Mouse (Mus musculus) hindbrain, embryonic 11.5 days (tissue): Measurements from ENCODE around the gene Nt5e. TPM values are rescaled to one million over a fixed set of nuclear protein-coding genes. Genes with fewer than 3 reads are reported as not detected.
"Not testable (repeated sequence)": the region's sequence is repeated elsewhere in the genome, so short reads cannot be mapped to it uniquely, and the experiment has no call there.

Source experiments
- ATAC-seq: fragments of 200-750 bp; cut with Nextera tagmentation; 2 replicates; pipeline ENCODE4 v1.8.0; 2017; ENCODE audit warnings: mild to moderate bottlenecking, moderate TSS enrichment, moderate library complexity; ENCODE audit not compliant: low FRiP score
- DNase-seq: peaks from one replicate; pipeline ENCODE4 v3.0.0-alpha.2; 2015; ENCODE audit warnings: low spot score
- H3K27ac ChIP-seq: fragments of 300-500 bp; sonication (generic); 2 replicates; pipeline ENCODE4 v1.5.1; 2014; ENCODE audit warnings: mild to moderate bottlenecking, low read depth, low read length
- H3K27me3 ChIP-seq: fragments of 300-500 bp; sonication (generic); 2 replicates; pipeline ENCODE4 v1.6.1; 2014; ENCODE audit warnings: mild to moderate bottlenecking, low read length, moderate library complexity, mixed read lengths; ENCODE audit not compliant: control insufficient read depth, insufficient read depth
- H3K36me3 ChIP-seq: fragments of 300-500 bp; sonication (generic); 2 replicates; pipeline ENCODE4 v1.6.1; 2014; ENCODE audit warnings: mild to moderate bottlenecking, low read length, moderate library complexity, mixed read lengths; ENCODE audit not compliant: control insufficient read depth, insufficient read depth
- H3K4me1 ChIP-seq: fragments of 300-500 bp; sonication (generic); replicated peaks from 2 replicates; pipeline ENCODE4 v1.6.1; 2014; ENCODE audit warnings: low read length, mixed read lengths; ENCODE audit not compliant: control insufficient read depth, insufficient read depth
- H3K4me2 ChIP-seq: fragments of 300-500 bp; sonication (generic); replicated peaks from 2 replicates; pipeline ENCODE4 v1.6.1; 2014; ENCODE audit warnings: mild to moderate bottlenecking, low read depth, low read length
- H3K4me3 ChIP-seq: fragments of 300-500 bp; sonication (generic); 2 replicates; pipeline ENCODE4 v1.5.1; 2014; ENCODE audit warnings: low read depth, low read length
- H3K9ac ChIP-seq: fragments of 300-500 bp; sonication (generic); 2 replicates; pipeline ENCODE4 v1.6.1; 2014; ENCODE audit warnings: low read depth, low read length
- H3K9me3 ChIP-seq: fragments of 300-500 bp; sonication (generic); 2 replicates; pipeline ENCODE4 v1.6.1; 2016; ENCODE audit warnings: low read length; ENCODE audit not compliant: control insufficient read depth
- WGBS: fragments of 180-500 bp; shearing (Covaris S2); extraction: QIAGEN DNeasy Blood & Tissue Kit; methylation state at CpG from one replicate; pipeline ENCODE4 v1.1.7; 2014; 5-methylcytosine and 5-hydroxymethylcytosine counted together
- polyA plus RNA-seq: library from polyadenylated mRNA; unstranded; fragments of >200 nt; fragmentation: Nextera tagmentation; extraction: Ambion mirVana; gene quantifications from 2 replicates; pipeline ENCODE4 v1.2.1, GENCODE M21; 2014

Gene Nt5e
- polyA plus RNA-seq, result 0.73 and 2.1 TPM in 2 replicates

- WGBS, result under 1% methylated on average over 64 of the region's 66 CpGs
- H3K27me3 ChIP-seq, result peaks cover 8% of the 10 kb centered on the region; the same call in 1 of the 2 replicates
- no peak within 1 kb of the TSS for H3K27ac ChIP-seq
- peak within 1 kb of the TSS; percentile 56 for H3K9ac ChIP-seq
- H3K4me1 ChIP-seq, result no peaks in the 10 kb centered on the region
- no peaks in the 10 kb centered on the region for H3K9me3 ChIP-seq
- H3K4me2 ChIP-seq, result peak within 1 kb of the TSS; percentile 86
- ATAC-seq (peak; percentile 96), DNase-seq (peak; percentile 78)
- peak within 1 kb of the TSS; percentile 55 for H3K4me3 ChIP-seq
- H3K36me3 ChIP-seq, result no peaks in the 10 kb centered on the region
These were observed at the start of gene Nt5e for GRCm38 (mm10) chr9:88326930-88327901. Gene Nt5e, plus strand, starts transcription at chr9:88327197.

- no peaks in the 10 kb centered on the region for H3K36me3 ChIP-seq
These were observed 49.4 kb upstream of the Nt5e start for GRCm38 (mm10) chr9:88277588-88277987.

GRCm38 (mm10) chr9:88279728-88280127 is 47.3 kb upstream of the Nt5e start:
- H3K36me3 ChIP-seq, result no peaks in the 10 kb centered on the region
- WGBS, result 85% methylated on average over 2 of the region's 2 CpGs
- no peak overlapping the region for H3K27ac ChIP-seq
- ATAC-seq, result no peak
- no peak overlapping the region for H3K9ac ChIP-seq
- no peaks in the 10 kb centered on the region for H3K4me1 ChIP-seq
- H3K4me3 ChIP-seq, result no peak overlapping the region
- H3K27me3 ChIP-seq, result no peaks in the 10 kb centered on the region
- DNase-seq, result no peak
- H3K4me2 ChIP-seq, result no peak overlapping the region
- H3K9me3 ChIP-seq, result no peaks in the 10 kb centered on the region

More at GRCm38 (mm10) chr9:88277588-88277987, 49.4 kb upstream of the Nt5e start:
- Histone ChIP-seq H3K27ac (no peak overlapping the region), H3K4me2 (no peak overlapping the region), H3K9me3 (no peaks in the 10 kb centered on the region), H3K27me3 (no peaks in the 10 kb centered on the region), H3K4me3 (no peak overlapping the region), H3K4me1 (no peaks in the 10 kb centered on the region), H3K9ac (no peak overlapping the region)
- ATAC-seq (no peak), DNase-seq (no peak)
- WGBS, result 90% methylated on average over 4 of the region's 4 CpGs

- ATAC-seq (no peak), DNase-seq (no peak)
- no peak overlapping the region for H3K9ac ChIP-seq
- WGBS, result 90% methylated on average over 7 of the region's 7 CpGs
- no peak overlapping the region for H3K27ac ChIP-seq
- no peaks in the 10 kb centered on the region for H3K27me3 ChIP-seq
- no peak overlapping the region for H3K4me3 ChIP-seq
- H3K9me3 ChIP-seq, result no peaks in the 10 kb centered on the region
- H3K4me1 ChIP-seq, result no peaks in the 10 kb centered on the region
- H3K4me2 ChIP-seq, result no peak overlapping the region
- H3K36me3 ChIP-seq, result no peaks in the 10 kb centered on the region
These were observed 37.3 kb upstream of the Nt5e start for GRCm38 (mm10) chr9:88289568-88290168.

- ATAC-seq (no peak), DNase-seq (no peak)
- H3K4me1 ChIP-seq, result no peaks in the 10 kb centered on the region
- no peak overlapping the region for H3K9ac ChIP-seq
- no peak overlapping the region for H3K27ac ChIP-seq
- 83% methylated on average over 2 of the region's 2 CpGs for WGBS
- H3K27me3 ChIP-seq, result no peaks in the 10 kb centered on the region
- no peak overlapping the region for H3K4me2 ChIP-seq
- no peaks in the 10 kb centered on the region for H3K9me3 ChIP-seq
- no peak overlapping the region for H3K4me3 ChIP-seq
- no peaks in the 10 kb centered on the region for H3K36me3 ChIP-seq
These were observed 34.1 kb upstream of the Nt5e start for GRCm38 (mm10) chr9:88292836-88293370.

GRCm38 (mm10) chr9:88295798-88296197 is 31.2 kb upstream of the Nt5e start:
- no peak overlapping the region for H3K27ac ChIP-seq
- H3K4me1 ChIP-seq, result no peaks in the 10 kb centered on the region
- H3K27me3 ChIP-seq, result no peaks in the 10 kb centered on the region
- no peaks in the 10 kb centered on the region for H3K36me3 ChIP-seq
- no peak overlapping the region for H3K9ac ChIP-seq
- ATAC-seq (no peak), DNase-seq (no peak)
- H3K9me3 ChIP-seq, result no peaks in the 10 kb centered on the region
- WGBS, result 74% methylated on average over 4 of the region's 4 CpGs
- H3K4me2 ChIP-seq, result no peak overlapping the region
- no peak overlapping the region for H3K4me3 ChIP-seq

- Histone ChIP-seq H3K4me2 (no peak overlapping the region), H3K4me1 (no peaks in the 10 kb centered on the region), H3K4me3 (no peak overlapping the region), H3K9ac (no peak overlapping the region), H3K27me3 (no peaks in the 10 kb centered on the region), H3K9me3 (no peaks in the 10 kb centered on the region), H3K36me3 (no peaks in the 10 kb centered on the region), H3K27ac (no peak overlapping the region)
- WGBS, result 74% methylated on average over 5 of the region's 5 CpGs
- ATAC-seq (no peak), DNase-seq (no peak)
These were observed 30.7 kb upstream of the Nt5e start for GRCm38 (mm10) chr9:88296321-88296720.

- H3K27ac ChIP-seq, H3K9me3 ChIP-seq, H3K36me3 ChIP-seq, DNase-seq, H3K4me1 ChIP-seq, H3K27me3 ChIP-seq, H3K4me3 ChIP-seq, H3K4me2 ChIP-seq, ATAC-seq, H3K9ac ChIP-seq: not testable (repeated sequence)
- 80% methylated on average over 3 of the region's 3 CpGs for WGBS
These were observed 29.8 kb upstream of the Nt5e start for GRCm38 (mm10) chr9:88297244-88297643.
